Mouse (Mus musculus) spleen, adult 2 months (tissue): ENCODE results near the gene Hist2h4.

Source experiments
- CTCF ChIP-seq: fragments of 200-500 bp; IDR thresholded peaks from 2 replicates; pipeline ENCODE4 v1.5.1; 2011; ENCODE audit warnings: mild to moderate bottlenecking, inconsistent platforms; ENCODE audit not compliant: insufficient read depth, insufficient read length, insufficient replicate concordance; ENCODE audit errors: extremely low read depth
- POLR2A ChIP-seq: fragments of 200-500 bp; IDR thresholded peaks from 2 replicates; pipeline ENCODE4 v1.6.1; 2011; ENCODE audit warnings: low read depth, low read length, inconsistent platforms

- TF ChIP-seq CTCF (no peak), POLR2A (no peak)
Measured at GRCm38 (mm10) chr3:96247356-96248140, 15.6 kb downstream of the Hist2h4 start.
